Mouse (Mus musculus): ENCODE measurements around the gene Sarnp. TPM values are rescaled to one million over a fixed set of nuclear protein-coding genes. Genes with fewer than 3 reads are reported as not detected.

The Sarnp gene
- 72.0 and 75.4 TPM in 2 replicates for polyA plus RNA-seq (2015; fragmentation: Nextera tagmentation; extraction: Ambion mirVana)

GRCm38 (mm10) chr10:128817033-128817432, at the start of gene Sarnp:
Gene Sarnp (plus strand): TSS chr10:128817333.
- Histone ChIP-seq H3K4me1 (ENCODE audit: insufficient read depth) (peaks cover 14% of the 10 kb centered on the region), H3K9me3 (ENCODE audit: low read length) (no peaks in the 10 kb centered on the region), H3K27me3 (ENCODE audit: insufficient read depth, low read length) (no peaks in the 10 kb centered on the region), H3K36me3 (replicated peaks; ENCODE audit: insufficient read depth, low read length) (peaks cover 50% of the 10 kb centered on the region), H3K4me2 (ENCODE audit: low read depth, low read length) (no peak within 1 kb of the TSS), H3K9ac (replicated peaks) (no peak within 1 kb of the TSS), H3K27ac (ENCODE audit: low read depth) (no peak within 1 kb of the TSS), H3K4me3 (ENCODE audit: low read depth, low read length) (no peak within 1 kb of the TSS)
- ATAC-seq: no peak
- TF ChIP-seq CTCF (IDR thresholded peaks at IDR 0.05; ENCODE audit: low read depth) (no peak), EP300 (IDR thresholded peaks at IDR 0.05; ENCODE audit: low read depth) (no peak)
- no peak for DNase-seq
- 84% methylated on average over 13 of the region's 13 CpGs for WGBS (ENCODE audit: insufficient replicate concordance)

GRCm38 (mm10) chr10:128772895-128773294, 44.2 kb upstream of the Sarnp start:
- H3K4me3 ChIP-seq (ENCODE audit: low read depth, low read length): no peak overlapping the region
- H3K4me1 ChIP-seq (ENCODE audit: insufficient read depth): no peaks in the 10 kb centered on the region
- ATAC-seq (no peak), DNase-seq (no peak)
- H3K27me3 ChIP-seq (ENCODE audit: insufficient read depth, low read length): no peaks in the 10 kb centered on the region
- TF ChIP-seq EP300 (IDR thresholded peaks at IDR 0.05; ENCODE audit: low read depth) (no peak), CTCF (IDR thresholded peaks at IDR 0.05; ENCODE audit: low read depth) (peak; percentile 60)
- no peaks in the 10 kb centered on the region for H3K36me3 ChIP-seq (replicated peaks; ENCODE audit: insufficient read depth, low read length)
- no peak overlapping the region for H3K9ac ChIP-seq (replicated peaks)
- WGBS (ENCODE audit: insufficient replicate concordance): 73% methylated on average over 2 of the region's 2 CpGs
- no peak overlapping the region for H3K4me2 ChIP-seq (ENCODE audit: low read depth, low read length)
- H3K27ac ChIP-seq (ENCODE audit: low read depth): no peak overlapping the region
- H3K9me3 ChIP-seq (ENCODE audit: low read length): no peaks in the 10 kb centered on the region

GRCm38 (mm10) chr10:128773685-128774084, 43.4 kb upstream of the Sarnp start:
- peak; percentile 57; the same call in 1 of the 2 replicates for ATAC-seq
- 21% methylated on average over 5 of the region's 5 CpGs for WGBS (ENCODE audit: insufficient replicate concordance)

GRCm38 (mm10) chr10:128778441-128778840, 38.7 kb upstream of the Sarnp start:
- WGBS (ENCODE audit: insufficient replicate concordance): 85% methylated on average over 2 of the region's 2 CpGs
- Histone ChIP-seq H3K9ac (replicated peaks) (no peak overlapping the region), H3K9me3 (ENCODE audit: low read length) (no peaks in the 10 kb centered on the region), H3K4me1 (ENCODE audit: insufficient read depth) (peaks cover 13% of the 10 kb centered on the region), H3K36me3 (replicated peaks; ENCODE audit: insufficient read depth, low read length) (no peaks in the 10 kb centered on the region), H3K4me2 (ENCODE audit: low read depth, low read length) (no peak overlapping the region), H3K27ac (ENCODE audit: low read depth) (peak overlapping the region; percentile 93), H3K27me3 (ENCODE audit: insufficient read depth, low read length) (no peaks in the 10 kb centered on the region), H3K4me3 (ENCODE audit: low read depth, low read length) (no peak overlapping the region)
- no peak for TF ChIP-seq CTCF (IDR thresholded peaks at IDR 0.05; ENCODE audit: low read depth)
- no peak for TF ChIP-seq EP300 (IDR thresholded peaks at IDR 0.05; ENCODE audit: low read depth)
- ATAC-seq (no peak), DNase-seq (no peak)

More at GRCm38 (mm10) chr10:128773685-128774084, 43.4 kb upstream of the Sarnp start:
- DNase-seq: no peak
- no peaks in the 10 kb centered on the region for H3K36me3 ChIP-seq (replicated peaks; ENCODE audit: insufficient read depth, low read length)
- H3K27me3 ChIP-seq (ENCODE audit: insufficient read depth, low read length): no peaks in the 10 kb centered on the region
- peaks cover 3% of the 10 kb centered on the region for H3K4me1 ChIP-seq (ENCODE audit: insufficient read depth)
- TF ChIP-seq EP300 (IDR thresholded peaks at IDR 0.05; ENCODE audit: low read depth): no peak
- peak; percentile 66 for TF ChIP-seq CTCF (IDR thresholded peaks at IDR 0.05; ENCODE audit: low read depth)
- no peak overlapping the region for H3K4me3 ChIP-seq (ENCODE audit: low read depth, low read length)
- no peak overlapping the region for H3K27ac ChIP-seq (ENCODE audit: low read depth)
- no peak overlapping the region for H3K4me2 ChIP-seq (ENCODE audit: low read depth, low read length)
- H3K9me3 ChIP-seq (ENCODE audit: low read length): no peaks in the 10 kb centered on the region
- H3K9ac ChIP-seq (replicated peaks): no peak overlapping the region

- peak overlapping the region; percentile 93 for H3K27ac ChIP-seq (ENCODE audit: low read depth)
- H3K9ac ChIP-seq (replicated peaks): no peak overlapping the region
- 16% methylated on average over 8 of the region's 8 CpGs for WGBS (ENCODE audit: insufficient replicate concordance)
- TF ChIP-seq CTCF (IDR thresholded peaks at IDR 0.05; ENCODE audit: low read depth) (no peak), EP300 (IDR thresholded peaks at IDR 0.05; ENCODE audit: low read depth) (peak; percentile 64)
- ATAC-seq (peak; percentile 93), DNase-seq (peak; percentile 74)
- no peaks in the 10 kb centered on the region for H3K36me3 ChIP-seq (replicated peaks; ENCODE audit: insufficient read depth, low read length)
- no peaks in the 10 kb centered on the region for H3K27me3 ChIP-seq (ENCODE audit: insufficient read depth, low read length)
- no peak overlapping the region for H3K4me3 ChIP-seq (ENCODE audit: low read depth, low read length)
- no peaks in the 10 kb centered on the region; the same call in 1 of the 2 replicates for H3K9me3 ChIP-seq (ENCODE audit: low read length)
- H3K4me1 ChIP-seq (ENCODE audit: insufficient read depth): peaks cover 13% of the 10 kb centered on the region
- H3K4me2 ChIP-seq (ENCODE audit: low read depth, low read length): no peak overlapping the region
These were observed 37.9 kb upstream of the Sarnp start for GRCm38 (mm10) chr10:128779011-128779795.

- Histone ChIP-seq H3K9me3 (ENCODE audit: low read length) (no peaks in the 10 kb centered on the region; the same call in 1 of the 2 replicates), H3K4me2 (ENCODE audit: low read depth, low read length) (no peak overlapping the region; the same call in 1 of the 2 replicates), H3K9ac (replicated peaks) (no peak overlapping the region), H3K4me1 (ENCODE audit: insufficient read depth) (peaks cover 13% of the 10 kb centered on the region), H3K27ac (ENCODE audit: low read depth) (peak overlapping the region; percentile 93), H3K36me3 (replicated peaks; ENCODE audit: insufficient read depth, low read length) (no peaks in the 10 kb centered on the region), H3K27me3 (ENCODE audit: insufficient read depth, low read length) (no peaks in the 10 kb centered on the region), H3K4me3 (ENCODE audit: low read depth, low read length) (no peak overlapping the region)
- no peak for TF ChIP-seq CTCF (IDR thresholded peaks at IDR 0.05; ENCODE audit: low read depth)
- TF ChIP-seq EP300 (IDR thresholded peaks at IDR 0.05; ENCODE audit: low read depth): no peak
- 59% methylated on average over 1 of the region's 1 CpGs for WGBS (ENCODE audit: insufficient replicate concordance)
- DNase-seq (no peak), ATAC-seq (no peak)
These were observed 36.9 kb upstream of the Sarnp start for GRCm38 (mm10) chr10:128780200-128780599.
